Mouse (Mus musculus): Measurements from ENCODE around the gene Cpsf6.

Gene Cpsf6

DNA sequence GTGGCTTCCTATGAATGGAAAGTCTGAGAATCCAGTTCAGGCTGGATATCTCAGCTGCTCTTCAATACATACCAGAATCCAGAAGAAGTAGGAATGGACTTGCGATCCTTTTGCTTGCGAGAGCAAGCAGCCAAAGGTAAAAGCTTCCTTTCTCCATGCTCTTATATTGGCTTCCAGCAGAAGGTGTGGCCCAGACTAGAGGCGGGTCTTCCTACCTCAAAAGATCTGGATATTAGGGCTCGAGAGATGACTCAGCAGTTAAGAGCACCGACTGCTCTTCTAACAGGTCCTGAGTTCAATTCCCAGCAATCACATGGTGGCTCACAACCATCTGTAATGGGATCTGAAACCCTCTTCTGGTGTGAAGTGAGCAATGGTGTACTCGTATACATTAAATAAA is at the start of gene Cpsf6:
TSS of gene Cpsf6 (minus strand) at position 108 of the 400 bp plus-strand sequence.
- no peak for DNase-seq (ENCODE audit: low spot score in 2 of 2)

- DNase-seq (ENCODE audit: low spot score in 2 of 2): no peak
Measured at GRCm38 (mm10) chr10:117426615-117426969, 46.8 kb upstream of the Cpsf6 start.

GRCm38 (mm10) chr10:117425907-117426614 is 46.2 kb upstream of the Cpsf6 start:
- DNase-seq (ENCODE audit: low spot score in 2 of 2): no peak

GRCm38 (mm10) chr10:117425013-117425412 is 45.2 kb upstream of the Cpsf6 start:
- DNase-seq (ENCODE audit: low spot score in 2 of 2): no peak

GRCm38 (mm10) chr10:117424146-117424905 is 44.5 kb upstream of the Cpsf6 start:
- DNase-seq (ENCODE audit: low spot score in 2 of 2): no peak

DNA sequence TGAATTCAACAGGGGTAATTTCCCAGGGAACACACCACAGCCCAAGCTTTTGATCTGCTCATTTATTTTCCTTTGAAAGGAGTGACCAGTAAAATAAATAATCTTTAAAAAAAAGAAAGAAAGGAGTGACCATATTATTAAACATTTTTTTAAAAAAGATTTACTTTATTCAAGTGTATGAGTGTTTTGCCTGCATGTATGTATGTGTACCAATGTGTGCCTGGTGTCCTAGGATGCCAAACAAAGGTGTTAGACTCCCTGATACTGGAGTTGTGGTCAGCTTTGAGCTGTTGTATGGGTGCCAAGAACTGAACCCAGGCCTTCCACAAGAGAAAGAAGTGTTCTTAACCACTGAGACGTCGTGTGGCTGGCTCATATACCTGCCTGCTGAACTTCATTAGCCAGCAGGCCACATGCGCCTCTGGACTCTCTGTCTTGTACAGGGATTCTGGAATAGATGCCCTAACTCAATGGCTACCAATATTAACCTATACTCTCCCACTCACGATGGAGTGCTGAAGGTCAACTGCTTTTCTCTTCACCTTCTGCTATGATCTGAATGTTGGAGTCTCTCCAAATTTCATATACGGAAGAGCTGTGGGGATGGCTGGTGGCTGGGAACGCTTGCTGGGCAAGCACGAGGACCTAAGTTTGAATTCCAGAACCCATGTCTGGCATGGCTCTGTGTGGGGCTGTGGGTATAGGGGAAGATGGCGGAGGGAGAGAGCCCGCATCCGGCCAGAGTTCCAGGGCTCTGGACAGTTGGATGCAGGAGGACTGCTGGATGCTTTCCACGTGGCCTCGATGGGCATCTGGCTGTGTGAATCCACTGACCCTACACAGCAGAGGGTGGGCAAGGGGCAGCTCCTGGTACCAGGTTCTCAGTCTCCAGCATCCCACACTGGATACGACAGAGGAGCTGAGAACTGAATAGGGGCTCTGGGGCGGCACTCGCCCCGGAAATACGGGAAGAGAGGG is 43.5 kb upstream of the Cpsf6 start:
- DNase-seq (ENCODE audit: low spot score in 2 of 2): no peak

DNA sequence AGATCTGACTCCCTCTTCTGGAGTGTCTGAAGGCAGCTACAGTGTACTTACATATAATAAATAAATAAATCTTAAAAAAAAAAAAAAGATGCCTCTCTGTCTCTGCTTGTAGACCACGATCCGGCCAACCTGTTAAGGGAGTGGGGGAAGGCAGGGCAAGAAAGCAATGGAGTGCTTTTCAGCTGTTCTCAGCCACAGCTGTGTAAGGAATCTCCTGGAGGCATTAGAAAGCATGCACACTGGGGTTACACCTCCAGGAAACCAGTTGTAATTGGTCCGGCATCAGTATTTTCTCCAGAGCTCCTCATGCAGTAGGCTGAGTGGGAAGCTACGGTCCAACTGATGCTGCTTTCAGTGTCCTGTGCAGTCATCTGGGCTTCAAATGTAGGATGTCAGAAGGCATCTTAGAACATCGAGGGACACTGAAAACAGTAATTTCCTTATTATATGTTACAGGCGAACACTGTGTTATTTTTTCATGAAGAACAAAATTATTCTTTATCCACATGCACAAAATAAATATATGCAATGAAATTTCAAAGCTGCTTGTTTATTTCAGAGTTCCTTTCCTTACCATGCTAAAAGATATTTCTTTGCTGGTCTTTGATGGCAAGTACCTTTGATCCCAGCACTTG is 42.5 kb upstream of the Cpsf6 start:
- no peak for DNase-seq (ENCODE audit: low spot score in 2 of 2)

- no peak for DNase-seq (ENCODE audit: low spot score in 2 of 2)
Measured at GRCm38 (mm10) chr10:117421283-117422107, 41.7 kb upstream of the Cpsf6 start.

DNA sequence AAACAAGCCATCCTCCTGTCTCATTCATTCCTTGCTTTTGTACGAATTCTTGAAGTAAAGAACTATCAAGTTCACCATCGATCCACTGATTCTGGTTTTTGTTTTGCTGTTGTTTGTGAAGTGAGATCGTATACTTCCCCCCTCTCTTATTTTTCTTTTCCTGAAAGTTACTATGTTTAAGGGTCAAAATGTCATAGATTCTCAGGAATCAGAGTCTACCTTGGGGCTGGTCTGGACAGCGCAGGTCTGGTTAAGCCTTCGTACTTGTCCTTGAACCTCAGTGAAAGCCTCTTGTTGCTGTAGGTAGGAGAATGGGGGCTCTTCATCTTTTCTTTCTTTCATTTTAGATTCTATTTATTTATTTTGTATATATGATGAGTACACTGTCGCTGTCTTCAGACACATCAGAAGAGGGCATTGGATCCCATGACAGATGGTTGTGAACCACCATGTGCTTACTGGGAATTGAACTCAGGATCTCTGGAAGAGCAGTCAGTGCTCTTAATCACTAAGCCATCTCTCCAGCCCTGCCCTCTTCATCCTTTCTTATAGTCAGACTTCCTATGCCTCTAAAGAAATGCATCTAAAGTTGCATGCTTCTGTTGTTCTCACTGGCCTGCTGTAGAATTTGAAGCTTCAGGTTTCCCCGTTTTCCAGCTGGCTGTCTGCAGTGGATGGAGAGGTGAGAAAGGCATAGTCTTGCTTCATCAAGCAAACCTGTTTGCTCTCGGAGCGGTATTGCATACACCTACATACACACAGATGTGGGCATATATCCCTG is 40.9 kb upstream of the Cpsf6 start:
- no peak for DNase-seq (ENCODE audit: low spot score in 2 of 2)

- no peak for DNase-seq (ENCODE audit: low spot score in 2 of 2)
Measured at GRCm38 (mm10) chr10:117419577-117420290, 39.9 kb upstream of the Cpsf6 start.

- DNase-seq (ENCODE audit: low spot score in 2 of 2): no peak
Measured at GRCm38 (mm10) chr10:117418668-117419237, 38.9 kb upstream of the Cpsf6 start.

DNA sequence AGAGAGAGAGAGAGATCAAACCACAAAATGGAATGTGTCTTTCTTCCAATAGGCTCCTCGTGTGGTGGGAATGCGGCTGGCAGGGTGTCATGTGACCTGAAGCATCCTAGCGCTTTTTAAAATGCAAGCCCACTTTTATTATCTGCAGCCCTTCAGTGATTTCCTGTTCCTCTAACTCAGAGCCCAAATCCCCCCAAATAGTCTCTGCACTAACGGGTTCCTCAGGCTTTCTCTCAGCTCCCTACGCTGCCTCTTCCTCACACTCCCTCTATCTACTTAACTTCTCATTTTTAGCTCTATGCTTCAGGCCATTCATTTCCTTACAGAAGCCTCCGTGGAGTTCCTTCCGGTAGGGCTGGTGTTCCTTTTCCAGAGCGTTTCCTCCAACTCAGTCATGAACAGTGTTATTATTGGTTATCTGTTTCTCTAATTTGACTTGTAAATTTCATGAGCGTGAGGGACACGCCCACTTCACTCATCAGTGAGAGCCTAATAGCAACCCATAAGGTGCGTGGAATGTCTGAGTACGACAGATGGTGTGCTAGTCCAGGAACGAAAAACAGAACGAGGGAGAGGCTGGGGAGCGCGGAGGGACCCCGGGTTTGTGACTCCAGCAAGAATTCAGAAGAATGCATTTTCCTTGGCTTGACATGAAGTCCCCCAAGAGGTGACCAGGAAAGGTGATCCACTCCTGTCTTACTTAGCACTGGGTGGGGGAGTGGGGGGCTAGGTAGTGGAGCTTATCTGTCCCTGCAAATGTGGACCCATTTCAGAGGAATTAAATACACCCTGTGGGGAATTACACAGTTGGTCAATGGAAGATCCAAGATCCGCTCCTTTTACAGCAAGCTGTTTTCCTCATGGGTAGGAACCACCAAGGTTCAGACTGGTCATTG is 38.2 kb upstream of the Cpsf6 start:
- DNase-seq (ENCODE audit: low spot score in 2 of 2): peak in 1 of 2 experiments; percentile 55

DNA sequence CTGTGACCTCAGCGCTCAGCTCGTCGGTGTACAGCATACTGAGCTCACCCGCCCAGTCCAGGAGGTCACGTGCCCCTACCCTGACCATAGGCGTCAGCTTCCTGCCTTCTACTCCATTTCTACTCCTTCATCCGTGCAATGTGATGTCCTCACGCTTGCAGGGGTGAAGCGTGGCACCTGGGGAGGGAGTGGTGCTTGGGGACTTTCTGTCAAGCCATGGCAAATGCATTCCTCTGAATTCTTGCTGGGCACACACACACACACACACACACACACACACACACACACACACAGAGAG is 37.6 kb upstream of the Cpsf6 start:
- DNase-seq (ENCODE audit: low spot score in 2 of 2): no peak

DNA sequence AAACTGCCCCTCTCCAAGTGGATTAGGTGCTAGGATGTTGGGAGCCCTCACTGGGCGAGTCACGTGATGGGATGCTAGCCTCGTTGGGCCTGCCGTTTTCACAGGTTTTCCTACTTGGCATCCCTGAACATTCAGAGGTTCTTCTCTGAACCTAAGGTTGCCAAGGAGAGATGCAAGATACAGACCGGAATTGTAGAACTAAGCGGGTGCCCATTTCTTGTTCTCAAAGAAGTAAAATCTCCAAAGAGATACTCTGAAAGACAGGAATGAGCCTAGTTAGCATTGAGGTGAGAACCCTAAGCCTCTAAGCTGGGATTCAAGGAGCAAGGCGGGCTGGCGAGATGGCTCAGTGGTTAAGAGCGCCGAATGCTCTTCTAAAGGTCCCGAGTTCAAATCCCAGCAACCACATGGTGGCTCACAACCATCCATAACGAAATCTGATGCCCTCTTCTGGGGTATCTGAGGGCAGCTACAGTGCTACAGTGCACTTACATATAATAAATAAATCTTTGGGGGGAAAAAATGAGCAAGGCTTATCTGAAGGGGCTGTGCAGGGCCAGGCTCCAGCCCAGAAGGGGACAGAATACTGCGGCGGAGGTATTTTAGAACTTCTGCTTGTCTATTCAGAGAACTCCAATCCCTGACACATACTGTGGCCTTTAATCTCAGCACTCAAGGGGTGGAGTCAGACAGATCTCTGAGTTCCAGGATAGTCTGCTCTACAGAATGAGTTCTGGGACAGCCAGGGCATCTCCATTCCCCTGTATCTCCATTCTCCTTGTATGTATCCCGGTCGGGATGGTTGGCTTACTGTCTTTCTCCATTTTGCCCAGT is 37.0 kb upstream of the Cpsf6 start:
- no peak for DNase-seq (ENCODE audit: low spot score in 2 of 2)

GRCm38 (mm10) chr10:117416095-117416494 is 36.3 kb upstream of the Cpsf6 start:
- DNase-seq (ENCODE audit: low spot score in 2 of 2): no peak

- DNase-seq (ENCODE audit: low spot score in 2 of 2): no peak
Measured at GRCm38 (mm10) chr10:117415364-117416057, 35.7 kb upstream of the Cpsf6 start.

DNA sequence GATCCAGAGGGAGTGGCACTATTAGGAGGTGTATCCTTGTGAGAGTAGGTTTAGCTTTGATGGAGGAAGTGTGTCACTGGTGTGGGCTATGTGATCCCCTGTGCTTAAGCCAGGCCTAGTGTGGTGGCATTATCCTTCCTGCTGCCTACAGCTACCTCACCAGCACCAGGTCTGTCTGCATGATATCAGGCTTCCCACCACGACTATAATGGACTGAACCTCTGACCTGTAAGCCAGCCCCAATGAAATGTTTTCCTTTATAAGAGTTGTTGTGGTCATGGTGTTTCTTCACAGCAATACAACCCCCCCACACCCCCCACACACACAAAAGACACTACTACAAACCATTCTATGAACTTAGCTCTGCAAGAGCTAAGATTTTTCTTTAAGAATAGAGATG is 34.9 kb upstream of the Cpsf6 start:
- no peak for DNase-seq (ENCODE audit: low spot score in 2 of 2)
